Mouse (Mus musculus) midbrain, embryonic 15.5 days (tissue): ENCODE data around the gene Gsto1. TPM values are rescaled to one million over a fixed set of nuclear protein-coding genes. Genes with fewer than 3 reads are reported as not detected.

Source experiments
- ATAC-seq: fragments of 200-750 bp; cut with Nextera tagmentation; replicated peaks from 2 replicates; pipeline ENCODE4 v1.8.0; 2017; ENCODE audit warnings: moderate TSS enrichment
- H3K27ac ChIP-seq: fragments of 300-500 bp; sonication (generic); 2 replicates; pipeline ENCODE4 v1.5.1; 2015; ENCODE audit warnings: mild to moderate bottlenecking, inconsistent platforms
- H3K27me3 ChIP-seq: fragments of 300-500 bp; sonication (generic); replicated peaks from 2 replicates; pipeline ENCODE4 v1.6.1; 2015; ENCODE audit warnings: inconsistent platforms
- H3K36me3 ChIP-seq: fragments of 300-500 bp; sonication (generic); replicated peaks from 2 replicates; pipeline ENCODE4 v1.6.1; 2015; ENCODE audit warnings: inconsistent platforms
- H3K4me1 ChIP-seq: fragments of 300-500 bp; sonication (generic); 2 replicates; pipeline ENCODE4 v1.6.1; 2015; ENCODE audit warnings: inconsistent platforms
- H3K4me2 ChIP-seq: fragments of 300-500 bp; sonication (generic); 2 replicates; pipeline ENCODE4 v1.6.1; 2015; ENCODE audit warnings: inconsistent platforms, mild to moderate bottlenecking, moderate library complexity
- H3K4me3 ChIP-seq: fragments of 300-500 bp; sonication (generic); 2 replicates; pipeline ENCODE4 v1.5.1; 2015; ENCODE audit warnings: mild to moderate bottlenecking, inconsistent platforms
- H3K9ac ChIP-seq: fragments of 300-500 bp; sonication (generic); 2 replicates; pipeline ENCODE4 v1.6.1; 2015; ENCODE audit warnings: mild to moderate bottlenecking, inconsistent platforms
- H3K9me3 ChIP-seq: fragments of 300-500 bp; sonication (generic); 2 replicates; pipeline ENCODE4 v1.6.1; 2016; ENCODE audit warnings: inconsistent platforms
- WGBS: fragments of 180-500 bp; shearing (Covaris S2); methylation state at CpG from one replicate; pipeline ENCODE4 v1.1.7; 2015; ENCODE audit warnings: mixed read lengths; 5-methylcytosine and 5-hydroxymethylcytosine counted together
- polyA plus RNA-seq: library from polyadenylated mRNA; unstranded; fragments of >200 nt; fragmentation: Nextera tagmentation; extraction: Ambion mirVana; gene quantifications from 2 replicates; pipeline ENCODE4 v1.2.1, GENCODE M21; 2015

Gsto1 gene
- polyA plus RNA-seq, 1 experiment from 2014 or later: 136 TPM

DNA sequence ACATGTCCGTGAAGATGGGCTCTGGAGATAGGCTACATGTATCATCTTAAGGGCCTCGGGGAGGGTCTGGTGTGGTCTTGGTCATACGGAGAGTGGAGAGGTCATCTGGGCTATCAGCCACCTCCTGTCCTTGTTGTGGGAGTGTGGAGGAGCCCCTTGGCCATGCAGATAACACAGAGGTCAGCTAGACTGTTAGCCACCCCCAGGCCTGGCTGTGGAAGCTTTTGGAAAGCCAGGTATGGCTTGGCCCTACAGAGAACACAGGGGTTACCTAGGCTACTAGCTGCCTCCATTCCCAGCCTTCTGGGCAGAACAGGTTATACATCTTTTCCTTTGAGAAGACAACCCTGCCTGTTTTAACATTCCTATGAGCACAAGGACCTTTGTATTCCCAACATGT is 7.8 kb downstream of the Gsto1 start:
- H3K9ac ChIP-seq: no peak overlapping the region
- H3K9me3 ChIP-seq: no peaks in the 10 kb centered on the region
- no peak overlapping the region for H3K4me2 ChIP-seq
- H3K36me3 ChIP-seq: peaks cover 8% of the 10 kb centered on the region; the same call in 1 of the 2 replicates
- no peak for ATAC-seq
- peaks cover 12% of the 10 kb centered on the region for H3K4me1 ChIP-seq
- no peak overlapping the region for H3K4me3 ChIP-seq
- no peaks in the 10 kb centered on the region for H3K27me3 ChIP-seq
- no peak overlapping the region for H3K27ac ChIP-seq
- 94% methylated on average over 3 of the region's 3 CpGs for WGBS

DNA sequence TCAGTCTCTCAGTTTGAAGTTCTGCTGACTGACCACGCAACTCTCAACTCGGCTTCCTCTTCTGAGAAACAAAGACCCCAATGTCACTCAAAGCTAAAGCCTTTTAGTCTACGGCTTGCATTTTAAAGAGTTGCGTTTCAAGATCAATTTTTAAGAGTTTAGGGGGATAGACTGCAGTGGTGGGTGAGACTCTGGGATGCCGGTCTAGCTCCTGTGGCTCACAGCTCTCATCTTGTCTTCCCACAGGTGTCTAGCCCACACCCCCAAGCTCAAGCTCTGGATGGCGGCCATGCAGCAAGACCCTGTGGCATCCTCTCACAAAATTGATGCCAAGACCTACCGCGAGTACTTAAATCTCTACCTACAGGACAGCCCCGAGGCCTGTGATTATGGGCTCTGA is 9.3 kb downstream of the Gsto1 start:
- WGBS: 95% methylated on average over 9 of the region's 9 CpGs
- Histone ChIP-seq H3K4me1 (peaks cover 12% of the 10 kb centered on the region), H3K4me2 (no peak overlapping the region), H3K27me3 (no peaks in the 10 kb centered on the region), H3K9ac (no peak overlapping the region), H3K27ac (no peak overlapping the region), H3K4me3 (no peak overlapping the region), H3K36me3 (peaks cover 8% of the 10 kb centered on the region; the same call in 1 of the 2 replicates), H3K9me3 (no peaks in the 10 kb centered on the region)
- ATAC-seq: no peak

DNA sequence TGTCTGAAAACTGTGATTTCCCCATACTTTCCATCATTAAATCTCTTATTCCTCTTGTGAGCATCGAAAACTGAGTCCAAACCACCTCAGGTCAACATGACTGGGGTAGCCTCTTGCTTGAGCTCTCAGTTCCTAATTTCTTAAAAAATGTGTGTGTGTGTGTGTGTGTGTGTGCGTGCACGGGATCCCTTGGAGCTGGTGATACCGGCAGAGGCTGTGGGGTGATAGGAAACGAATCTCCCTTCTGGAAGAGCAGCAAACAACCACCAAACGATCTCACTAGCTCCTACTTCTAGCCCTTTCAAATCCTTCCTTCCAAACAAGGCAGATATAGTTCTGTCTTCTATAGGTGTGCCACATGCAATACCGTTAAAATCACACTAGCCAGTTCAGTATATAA is 10.0 kb downstream of the Gsto1 start:
- peak overlapping the region; percentile 78 for H3K4me3 ChIP-seq
- peaks cover 12% of the 10 kb centered on the region for H3K4me1 ChIP-seq
- no peak; the same call in 1 of the 2 replicates for ATAC-seq
- H3K27ac ChIP-seq: 0 out of 2 replicates have a peak overlapping the region, but pooled peaks have one; percentile 92
- H3K27me3 ChIP-seq: no peaks in the 10 kb centered on the region; the same call in 1 of the 2 replicates
- peak overlapping the region; percentile 95; the same call in 1 of the 2 replicates for H3K9ac ChIP-seq
- 85% methylated on average over 7 of the region's 7 CpGs for WGBS
- peak overlapping the region; percentile 80 for H3K4me2 ChIP-seq
- H3K9me3 ChIP-seq: no peaks in the 10 kb centered on the region
- peaks cover 8% of the 10 kb centered on the region; the same call in 1 of the 2 replicates for H3K36me3 ChIP-seq

DNA sequence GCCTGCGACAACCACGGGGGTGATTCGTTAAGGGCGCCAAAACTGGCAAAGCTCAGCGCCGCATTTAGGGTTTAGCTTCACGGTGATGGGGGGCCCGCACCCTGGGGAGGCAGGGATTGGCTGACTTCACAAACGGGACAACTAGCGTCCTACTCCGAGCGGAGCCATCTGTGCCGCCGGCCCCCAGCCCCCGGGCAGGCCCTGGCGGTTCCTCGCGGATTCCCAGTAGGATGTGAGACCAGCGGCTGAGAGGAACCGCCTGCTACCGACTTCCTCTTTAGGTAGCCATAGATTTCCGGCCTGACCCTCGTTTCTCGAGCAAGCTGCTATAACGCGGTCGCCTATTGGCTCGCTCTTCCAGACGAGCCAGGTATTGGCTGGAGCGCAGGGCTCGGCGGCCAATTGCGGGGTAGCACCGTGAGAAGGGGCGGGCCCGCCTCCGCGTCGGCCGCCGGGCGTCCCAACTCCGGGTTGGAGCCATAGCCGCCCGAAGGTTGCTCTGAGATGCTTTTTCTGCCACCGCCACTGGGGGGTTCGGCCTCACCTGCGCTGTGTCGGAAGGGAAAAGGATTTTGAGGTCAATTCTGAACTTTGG is 10.7 kb downstream of the Gsto1 start, which contains the start of gene Gsto2:
TSS of gene Gsto2 (plus strand) at position 182 of the 595 bp plus-strand sequence.
- H3K36me3 ChIP-seq: peaks cover 3% of the 10 kb centered on the region; the same call in 1 of the 2 replicates
- H3K27me3 ChIP-seq: no peaks in the 10 kb centered on the region; the same call in 1 of the 2 replicates
- H3K4me2 ChIP-seq: peak within 1 kb of the TSS; percentile 80
- H3K9me3 ChIP-seq: no peaks in the 10 kb centered on the region
- H3K9ac ChIP-seq: peak within 1 kb of the TSS; percentile 95
- WGBS: under 1% methylated on average over 49 of the region's 49 CpGs
- H3K27ac ChIP-seq: peak within 1 kb of the TSS; percentile 92
- H3K4me1 ChIP-seq: peaks cover 12% of the 10 kb centered on the region
- H3K4me3 ChIP-seq: peak within 1 kb of the TSS; percentile 78
- peak; percentile 100 for ATAC-seq

DNA sequence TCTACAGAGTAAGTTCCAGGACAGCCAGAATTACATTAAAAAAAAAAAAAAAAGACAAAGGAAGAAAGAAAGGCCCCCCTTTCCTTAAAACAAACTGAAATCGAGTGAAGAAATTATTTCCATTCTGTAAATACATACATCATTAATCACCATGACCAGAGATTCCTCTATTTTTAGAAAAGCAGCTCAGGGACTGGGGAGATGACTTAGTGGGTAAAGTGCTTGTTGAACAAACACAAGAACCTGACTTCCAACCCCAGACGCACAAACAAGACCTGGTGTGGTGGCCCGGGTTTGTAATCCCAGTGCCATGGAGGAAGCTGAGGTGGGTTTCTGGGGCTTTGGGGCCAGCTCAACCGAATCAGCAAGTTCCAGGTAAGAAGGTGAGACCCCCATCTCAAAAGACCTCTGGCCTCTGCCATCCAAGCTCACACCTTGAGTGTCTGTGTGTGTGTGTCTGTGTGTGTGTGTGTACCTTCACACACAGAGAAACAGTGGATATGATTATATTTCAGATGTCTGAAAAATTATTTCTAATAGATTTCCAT is 12.9 kb downstream of the Gsto1 start:
- Histone ChIP-seq H3K4me2 (no peak overlapping the region), H3K4me1 (peaks cover 12% of the 10 kb centered on the region), H3K27me3 (no peaks in the 10 kb centered on the region; the same call in 1 of the 2 replicates), H3K4me3 (no peak overlapping the region), H3K9ac (no peak overlapping the region), H3K27ac (no peak overlapping the region), H3K9me3 (no peaks in the 10 kb centered on the region), H3K36me3 (peaks cover 3% of the 10 kb centered on the region; the same call in 1 of the 2 replicates)
- ATAC-seq: no peak
- WGBS: 72% methylated on average over 4 of the region's 4 CpGs

DNA sequence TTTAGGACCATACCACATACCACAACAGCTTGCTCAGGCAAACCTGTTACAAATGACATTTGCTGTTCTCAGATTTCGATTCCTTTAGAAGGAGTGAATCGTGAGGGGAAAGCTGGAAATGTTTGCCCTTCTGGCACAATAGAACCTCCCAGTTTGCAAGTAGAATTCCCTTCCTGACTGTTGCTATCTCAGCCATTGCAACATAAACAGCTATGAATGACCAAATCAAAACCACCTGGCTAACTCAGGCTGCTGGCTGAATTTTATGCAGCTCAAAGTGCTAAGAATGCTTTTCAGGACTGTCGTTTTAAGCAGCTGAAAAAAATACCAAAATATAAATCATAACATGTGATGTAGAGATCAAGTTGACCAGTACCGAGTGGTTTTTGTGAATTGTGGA is 14.2 kb downstream of the Gsto1 start:
- H3K4me3 ChIP-seq: no peak overlapping the region
- no peak overlapping the region for H3K4me2 ChIP-seq
- peaks cover 12% of the 10 kb centered on the region for H3K4me1 ChIP-seq
- no peak overlapping the region for H3K27ac ChIP-seq
- 0 out of 2 replicates have a peak, but pooled peaks cover 3% of the 10 kb centered on the region for H3K36me3 ChIP-seq
- no peak overlapping the region for H3K9ac ChIP-seq
- no peaks in the 10 kb centered on the region for H3K9me3 ChIP-seq
- H3K27me3 ChIP-seq: no peaks in the 10 kb centered on the region; the same call in 1 of the 2 replicates
- 73% methylated on average over 4 of the region's 4 CpGs for WGBS
- ATAC-seq: no peak

DNA sequence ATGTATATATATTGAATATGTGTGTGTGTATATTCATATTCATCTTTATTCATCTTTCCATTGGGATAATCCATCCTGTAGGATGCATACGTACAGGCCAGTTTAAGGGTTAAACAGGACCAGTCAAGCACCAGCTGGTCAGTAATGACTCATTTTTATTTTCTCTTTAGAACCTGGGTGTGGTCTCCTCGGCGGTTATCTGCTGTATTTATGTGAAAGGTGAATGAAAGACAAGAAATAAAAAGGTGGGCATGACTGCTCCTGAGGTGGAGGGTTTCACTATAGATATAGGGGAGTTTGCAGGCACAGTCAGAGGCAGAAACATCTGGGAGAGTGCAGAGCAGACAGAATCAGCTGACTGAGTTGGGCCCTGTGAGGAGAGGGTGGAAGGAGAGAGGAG is 14.7 kb downstream of the Gsto1 start:
- Histone ChIP-seq H3K9me3 (no peaks in the 10 kb centered on the region), H3K4me2 (no peak overlapping the region), H3K27ac (no peak overlapping the region), H3K27me3 (no peaks in the 10 kb centered on the region; the same call in 1 of the 2 replicates), H3K4me1 (peaks cover 9% of the 10 kb centered on the region), H3K4me3 (no peak overlapping the region), H3K9ac (no peak overlapping the region), H3K36me3 (no peaks in the 10 kb centered on the region)
- no peak for ATAC-seq
- 82% methylated on average over 3 of the region's 3 CpGs for WGBS

DNA sequence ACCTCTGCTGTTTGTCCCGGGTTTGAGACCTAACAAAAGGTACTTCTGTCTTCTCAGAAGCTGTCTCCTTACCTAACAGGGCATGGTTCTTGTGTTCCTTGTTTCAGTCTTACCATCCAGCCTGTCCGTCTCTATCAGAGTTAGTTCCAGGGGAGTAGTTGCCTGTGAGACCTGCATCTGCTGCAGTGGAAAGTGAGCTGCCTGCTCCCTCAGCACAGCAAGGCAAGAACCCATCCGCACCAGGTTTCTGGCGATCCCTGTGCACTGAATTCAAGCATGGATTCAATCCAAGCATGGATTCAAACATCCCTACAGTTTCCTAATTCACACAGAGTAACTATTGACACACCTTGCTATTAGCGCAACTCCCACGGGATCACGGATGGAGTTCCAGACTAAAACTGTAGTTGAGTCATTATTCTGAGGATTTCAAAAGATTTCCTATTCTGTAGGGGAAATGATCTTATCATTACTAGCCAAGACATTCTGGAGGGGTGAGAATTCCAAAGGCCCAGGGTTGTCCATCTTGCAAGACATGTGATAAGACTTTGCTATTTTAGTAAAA is 15.4 kb downstream of the Gsto1 start:
- no peaks in the 10 kb centered on the region for H3K36me3 ChIP-seq
- H3K27ac ChIP-seq: no peak overlapping the region
- H3K9me3 ChIP-seq: no peaks in the 10 kb centered on the region
- peaks cover 4% of the 10 kb centered on the region for H3K4me1 ChIP-seq
- H3K4me2 ChIP-seq: no peak overlapping the region
- 80% methylated on average over 7 of the region's 7 CpGs for WGBS
- H3K27me3 ChIP-seq: no peaks in the 10 kb centered on the region; the same call in 1 of the 2 replicates
- H3K9ac ChIP-seq: no peak overlapping the region
- H3K4me3 ChIP-seq: no peak overlapping the region
- ATAC-seq: no peak

DNA sequence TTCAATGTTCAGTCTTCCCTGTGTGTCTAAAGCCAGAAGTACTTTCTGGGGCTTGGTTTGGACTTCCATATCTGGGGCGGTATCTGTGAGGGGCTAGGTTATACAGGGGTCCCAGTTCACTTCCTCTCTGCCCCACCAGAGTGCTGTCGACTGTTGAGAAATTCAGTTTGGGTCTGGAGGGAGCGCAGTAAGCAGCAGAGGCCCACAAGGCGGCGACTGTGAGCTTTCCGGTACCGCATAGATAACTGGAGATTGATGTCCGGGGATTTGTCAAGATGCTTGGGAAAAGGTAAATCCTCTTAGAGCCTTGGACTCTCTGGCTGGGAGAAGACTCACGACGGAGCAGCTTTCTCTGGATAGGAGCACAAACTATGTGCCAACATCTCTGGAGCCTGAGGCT is 16.7 kb downstream of the Gsto1 start:
- Histone ChIP-seq H3K27me3 (no peaks in the 10 kb centered on the region; the same call in 1 of the 2 replicates), H3K4me2 (no peak overlapping the region), H3K4me3 (no peak overlapping the region), H3K9me3 (no peaks in the 10 kb centered on the region), H3K9ac (no peak overlapping the region), H3K36me3 (no peaks in the 10 kb centered on the region), H3K4me1 (no peaks in the 10 kb centered on the region), H3K27ac (no peak overlapping the region)
- 15% methylated on average over 10 of the region's 10 CpGs for WGBS
- no peak for ATAC-seq

DNA sequence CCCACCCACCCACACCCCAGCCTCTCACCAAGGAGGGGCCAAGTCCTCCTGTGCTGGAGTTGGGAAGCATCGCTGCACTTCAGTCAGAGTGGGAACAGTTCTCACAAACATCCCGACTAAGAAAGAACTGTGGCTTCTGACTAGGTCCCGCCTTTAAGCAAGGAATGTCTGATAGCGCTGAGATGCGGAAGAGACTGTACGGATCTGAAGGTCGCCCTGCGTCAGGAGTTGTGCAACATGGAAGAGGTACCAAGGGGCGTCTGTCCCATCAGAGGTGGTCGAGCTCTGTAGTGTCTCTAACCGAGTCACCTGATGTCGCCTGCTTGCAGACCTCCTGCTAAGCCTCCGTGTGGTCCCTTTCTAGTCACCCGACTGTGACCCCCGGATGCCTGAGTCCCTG is 21.5 kb downstream of the Gsto1 start:
- no peaks in the 10 kb centered on the region; the same call in 1 of the 2 replicates for H3K4me1 ChIP-seq
- H3K9ac ChIP-seq: no peak overlapping the region
- H3K4me2 ChIP-seq: no peak overlapping the region
- no peaks in the 10 kb centered on the region for H3K36me3 ChIP-seq
- WGBS: 82% methylated on average over 15 of the region's 15 CpGs
- ATAC-seq: no peak
- no peaks in the 10 kb centered on the region for H3K9me3 ChIP-seq
- H3K4me3 ChIP-seq: no peak overlapping the region
- H3K27me3 ChIP-seq: no peaks in the 10 kb centered on the region
- H3K27ac ChIP-seq: no peak overlapping the region

DNA sequence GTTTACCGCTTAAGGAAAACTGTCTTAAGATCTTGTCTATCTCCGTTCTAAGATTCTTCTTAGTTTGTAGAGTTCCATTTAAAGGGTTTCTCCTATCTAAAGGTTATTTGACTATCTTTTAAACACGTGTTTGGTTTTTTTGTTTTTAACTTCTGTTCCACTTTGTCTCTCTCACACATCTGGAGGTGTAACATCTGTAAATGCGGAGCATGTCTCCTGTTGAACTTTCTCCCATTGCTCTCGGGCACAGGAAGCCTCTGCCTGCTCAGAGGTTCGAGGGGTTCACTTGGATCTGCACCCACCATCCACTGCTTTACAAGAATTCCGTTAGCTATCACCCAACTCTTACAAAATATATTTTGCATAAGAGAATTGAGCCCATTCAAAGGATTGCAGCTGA is 26.8 kb downstream of the Gsto1 start:
- WGBS: 84% methylated on average over 7 of the region's 7 CpGs
- no peak for ATAC-seq

DNA sequence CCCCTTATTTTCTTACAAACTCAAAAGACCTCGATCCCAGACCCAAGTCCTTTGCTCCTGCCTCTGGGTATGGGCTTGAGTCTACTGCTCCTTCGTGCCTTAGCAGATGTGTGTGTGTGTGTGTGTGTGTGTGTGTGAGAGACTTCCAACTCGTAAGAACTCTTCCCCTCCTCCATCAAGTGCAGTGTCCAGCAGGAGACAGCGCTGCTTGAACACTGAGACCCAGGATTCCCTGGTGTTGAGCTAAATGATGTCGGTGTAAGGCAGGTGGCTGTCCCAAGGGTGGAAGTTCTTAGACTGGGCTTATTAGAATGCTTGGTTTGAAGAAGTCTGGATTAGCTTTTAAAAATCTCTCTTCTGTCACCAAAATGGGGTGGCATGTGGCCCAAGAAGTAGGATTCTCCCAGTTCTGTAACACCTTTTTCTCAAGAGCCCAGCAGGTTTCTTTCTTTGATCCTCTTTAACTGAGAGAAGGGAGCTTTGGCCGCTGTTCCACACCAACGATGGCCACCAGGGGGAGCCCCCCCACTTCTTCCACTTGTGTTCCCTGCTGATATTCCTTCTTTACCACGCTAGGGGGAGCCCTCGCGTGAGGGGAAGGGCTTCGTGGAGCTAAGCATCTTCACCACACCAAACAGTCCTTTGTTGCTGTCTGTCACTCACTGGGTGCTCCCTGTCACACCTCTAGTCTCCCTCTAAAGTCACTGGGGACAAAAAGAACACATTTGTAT is 27.5 kb downstream of the Gsto1 start:
- Histone ChIP-seq H3K4me1 (no peaks in the 10 kb centered on the region; the same call in 1 of the 2 replicates), H3K9me3 (no peaks in the 10 kb centered on the region), H3K9ac (no peak overlapping the region), H3K4me3 (no peak overlapping the region), H3K27me3 (no peaks in the 10 kb centered on the region), H3K4me2 (no peak overlapping the region), H3K27ac (no peak overlapping the region), H3K36me3 (no peaks in the 10 kb centered on the region)
- peak; percentile 66 for ATAC-seq
- WGBS: 27% methylated on average over 11 of the region's 11 CpGs

More for the DNA sequence above, 26.8 kb downstream of the Gsto1 start:
- H3K27ac ChIP-seq: no peak overlapping the region
- no peaks in the 10 kb centered on the region for H3K36me3 ChIP-seq
- H3K4me1 ChIP-seq: no peaks in the 10 kb centered on the region; the same call in 1 of the 2 replicates
- H3K4me2 ChIP-seq: no peak overlapping the region
- no peak overlapping the region for H3K9ac ChIP-seq
- H3K9me3 ChIP-seq: no peaks in the 10 kb centered on the region
- H3K4me3 ChIP-seq: no peak overlapping the region
- H3K27me3 ChIP-seq: no peaks in the 10 kb centered on the region
